Mouse (Mus musculus) right cerebral cortex, adult 2 months (tissue): ENCODE results near the gene Ccdc174.

Experiments
- DNase-seq, 2 experiments: peaks; one replicate each; pipeline ENCODE4 v3.0.0; 2021 to 2022; ENCODE audit warnings: low spot score in 2 of 2

The Ccdc174 gene

GRCm38 (mm10) chr6:91917716-91918115 is 39.9 kb downstream of the Ccdc174 start:
- no peak for DNase-seq

- no peak for DNase-seq
Measured at GRCm38 (mm10) chr6:91931231-91931630, 53.4 kb downstream of the Ccdc174 start.

- no peak for DNase-seq
Measured at GRCm38 (mm10) chr6:91938491-91938890, 60.6 kb downstream of the Ccdc174 start.

- no peak for DNase-seq
Measured at GRCm38 (mm10) chr6:91948426-91948825, 70.6 kb downstream of the Ccdc174 start.
